Mouse (Mus musculus) sigmoid colon, adult 10 weeks (tissue): ENCODE results near the gene 4930544G11Rik. TPM values are rescaled to one million over a fixed set of nuclear protein-coding genes. Genes with fewer than 3 reads are reported as not detected.

Source experiments
- polyA plus RNA-seq: library from polyadenylated mRNA; stranded (reverse); fragments of 350-450 nt; fragmentation: Illumina TruSeq; extraction: RNeasy Lipid Tissue Mini Kit (QIAGEN cat#74804); gene quantifications from one replicate; pipeline ENCODE4 v1.2.3, GENCODE M21; 2014; ENCODE audit warnings: low read depth, low replicate concordance

Gene 4930544G11Rik
- not detected for polyA plus RNA-seq

GRCm38 (mm10) chr6:65952309-65952708 is at the start of gene 4930544G11Rik:
Gene 4930544G11Rik, plus strand, starts transcription at chr6:65952609.

Other genes with a start within 250 kb of the 4930544G11Rik start
- 2.6 TPM for gene Prdm5, start 173.6 kb upstream of the 4930544G11Rik start, polyA plus RNA-seq